Mouse (Mus musculus): Measurements from ENCODE around the gene Plk5.
A peak's percentile ranks its signal among the peaks of the same experiment; 100 is the strongest.

The Plk5 gene

DNA sequence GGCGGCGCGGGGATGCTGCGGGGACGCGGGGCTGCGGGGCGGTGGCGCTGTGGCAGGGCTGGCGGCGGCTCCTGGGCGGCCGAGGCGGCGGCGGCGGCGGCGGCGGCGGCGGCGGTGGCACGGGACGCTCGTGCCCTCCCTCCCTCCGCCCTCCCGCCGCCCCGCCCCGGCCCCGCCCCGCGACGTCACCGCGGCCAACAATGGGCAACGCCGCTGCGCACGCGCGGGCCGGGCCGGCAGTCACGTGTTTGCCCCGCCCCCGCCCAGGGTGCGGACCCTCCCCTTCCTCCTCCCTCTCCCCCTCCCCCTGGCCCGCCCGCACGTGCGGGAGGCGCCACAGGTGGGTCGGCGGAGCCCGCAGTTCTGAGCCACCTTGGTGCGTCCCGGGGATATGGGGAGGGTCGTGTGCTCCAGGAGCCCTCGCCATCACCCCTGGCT, 31.3 kb downstream of the Plk5 start, which contains the start of gene Mex3d:
Gene Mex3d (minus strand): TSS at position 138 of the 438 bp plus-strand sequence.
- DNase-seq (ENCODE audit: low spot score in 2 of 2) = peak; percentile 81 to 95

DNA sequence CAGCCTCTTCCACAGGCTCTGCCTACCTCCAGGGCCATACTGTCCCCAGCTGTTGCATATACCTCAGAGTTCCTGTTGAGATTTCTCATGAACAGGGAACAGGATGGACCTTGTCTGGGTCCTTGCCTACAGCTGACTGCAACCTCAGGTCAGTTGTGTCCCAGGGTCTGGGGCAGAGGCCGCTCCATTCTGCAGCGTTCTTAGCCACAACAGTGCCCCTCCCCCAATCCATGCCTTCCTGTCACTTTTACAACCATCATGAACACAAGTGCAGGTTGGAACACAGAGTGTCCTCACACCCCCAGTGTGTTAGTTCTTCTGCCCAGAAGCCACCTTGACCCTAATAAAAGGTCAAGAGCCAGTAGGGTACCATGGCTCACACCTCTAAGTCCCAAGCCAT, 32.5 kb downstream of the Plk5 start:
- no peak for DNase-seq (ENCODE audit: low spot score in 2 of 2)

DNA sequence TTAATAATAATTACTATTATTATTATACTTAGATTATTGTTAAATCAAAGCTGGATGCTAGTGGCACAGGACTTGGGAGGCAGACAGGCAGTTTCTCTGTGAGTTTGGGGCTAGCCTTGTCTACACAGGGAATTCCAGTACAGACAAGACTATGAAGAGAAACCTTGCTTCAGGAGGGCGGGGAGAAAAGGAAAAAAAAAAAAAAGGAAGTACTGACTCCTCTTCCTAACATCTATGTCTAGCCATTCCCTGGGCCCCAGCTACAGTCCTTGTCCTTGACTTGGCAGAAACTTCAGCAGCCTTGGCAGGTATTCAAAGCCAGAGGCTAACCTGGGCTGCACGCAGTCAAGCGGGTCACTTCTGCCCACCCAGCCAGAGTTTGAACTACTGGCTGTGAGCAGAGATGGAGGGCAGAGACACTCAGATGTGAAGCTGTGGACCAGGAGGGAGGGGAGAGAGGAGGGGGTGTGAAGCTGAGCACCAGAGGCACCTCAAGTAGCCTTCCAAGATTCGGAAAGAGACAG, 33.0 kb downstream of the Plk5 start:
- DNase-seq (ENCODE audit: low spot score in 2 of 2) = no peak

DNA sequence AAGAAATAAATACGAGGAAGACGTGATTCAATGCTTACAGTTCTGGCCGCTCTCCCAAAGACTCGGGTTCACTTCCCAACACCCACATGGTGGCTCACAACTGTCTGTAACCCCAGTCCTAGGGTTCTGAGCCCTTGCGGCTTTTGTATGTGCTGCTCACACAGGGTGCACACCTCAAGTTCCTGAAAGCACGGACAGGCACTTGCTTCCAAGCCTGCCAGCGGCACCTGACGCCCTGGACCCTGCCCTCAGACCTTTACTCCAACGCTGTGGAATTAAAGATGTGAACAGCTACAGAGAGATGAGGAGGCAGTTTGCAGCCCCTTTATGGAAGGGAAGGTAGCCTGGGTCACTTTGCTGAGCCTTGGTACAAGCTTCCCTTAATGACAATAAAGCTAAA, 34.4 kb downstream of the Plk5 start:
- DNase-seq (ENCODE audit: low spot score in 2 of 2) = no peak

DNA sequence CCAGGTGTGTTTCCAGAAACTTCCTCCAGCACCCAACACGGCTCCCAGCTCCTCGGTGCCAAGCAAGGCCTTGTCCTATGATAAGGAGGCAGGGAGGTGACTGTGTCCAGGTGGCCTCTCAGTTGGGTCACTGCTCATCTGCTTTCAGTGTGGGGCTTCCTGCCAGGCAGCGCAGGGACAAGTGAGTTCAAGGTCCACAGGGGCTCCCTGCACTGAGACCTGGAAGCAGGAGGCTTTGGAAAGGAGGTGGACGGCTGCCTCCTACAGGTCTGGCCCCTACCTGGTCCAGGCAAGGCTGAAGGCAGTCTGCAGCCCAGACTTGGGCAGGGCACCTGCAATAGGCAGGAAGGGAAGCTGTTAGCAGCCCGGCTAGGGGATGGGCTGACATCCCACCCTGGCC, 36.4 kb downstream of the Plk5 start:
- no peak for DNase-seq (ENCODE audit: low spot score in 2 of 2)

DNA sequence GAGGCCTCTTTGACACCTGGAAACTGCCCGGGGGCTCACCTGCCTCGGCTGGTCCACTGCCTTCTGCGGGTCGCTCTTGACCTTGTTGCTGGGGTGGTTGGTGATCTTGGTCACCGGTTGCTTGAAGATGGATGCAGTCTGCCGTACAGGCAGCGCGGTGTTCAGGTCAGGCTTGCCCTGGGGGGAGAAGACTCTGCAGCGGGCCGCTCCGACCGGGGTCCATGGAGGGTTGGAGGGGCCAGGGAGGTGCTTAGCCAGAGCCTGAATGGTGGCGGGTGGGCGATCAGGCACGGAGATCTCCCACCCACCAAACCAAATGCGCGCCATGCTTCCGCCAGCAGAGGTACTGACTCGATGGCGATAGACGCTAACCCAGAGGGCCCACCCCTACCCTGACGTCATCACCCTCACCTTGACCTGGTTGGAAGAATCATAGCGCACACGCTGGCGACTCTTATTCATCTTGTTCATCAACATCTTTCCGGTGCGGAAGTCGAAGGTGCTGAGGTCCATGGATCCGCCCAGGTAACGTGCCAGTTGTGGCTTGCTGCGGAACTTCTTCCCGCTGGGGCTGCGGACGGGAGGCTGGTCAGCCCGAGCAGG, 38.9 kb downstream of the Plk5 start:
- DNase-seq (ENCODE audit: low spot score in 2 of 2) = no peak

DNA sequence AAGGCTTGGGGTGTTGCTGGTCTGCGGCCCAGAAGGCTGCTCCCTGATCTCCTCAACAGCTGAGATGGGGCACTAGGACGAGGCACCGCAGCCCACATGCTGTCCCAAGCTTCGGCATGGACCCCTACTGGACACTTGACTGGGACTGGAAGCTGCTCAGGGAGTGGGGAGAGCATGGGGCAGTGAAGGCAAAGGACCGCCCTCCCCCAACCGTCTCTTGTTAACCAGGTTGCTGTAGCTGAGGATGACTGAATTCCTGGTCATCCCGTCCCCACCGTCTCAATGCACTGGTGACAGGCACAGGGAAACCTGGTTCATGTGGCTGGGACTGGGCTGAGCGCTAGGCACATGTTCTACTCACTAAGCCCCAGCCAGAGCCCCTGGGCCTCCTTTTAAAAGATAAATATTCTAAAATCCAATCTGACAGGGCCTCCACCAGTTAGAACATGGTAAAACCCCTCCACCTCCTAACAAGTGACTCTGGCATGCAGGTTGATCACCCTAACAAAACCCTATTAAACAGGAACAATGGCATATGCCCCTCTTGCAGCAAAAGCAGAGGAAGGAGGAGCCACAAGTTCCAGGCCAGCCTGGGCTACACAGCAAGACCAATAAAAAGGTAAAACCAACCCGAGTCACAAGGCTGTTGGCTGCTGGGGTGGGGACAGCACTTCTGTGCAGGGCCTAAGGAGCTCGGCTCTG, 40.7 kb downstream of the Plk5 start:
- DNase-seq (ENCODE audit: low spot score in 2 of 2) = no peak

DNA sequence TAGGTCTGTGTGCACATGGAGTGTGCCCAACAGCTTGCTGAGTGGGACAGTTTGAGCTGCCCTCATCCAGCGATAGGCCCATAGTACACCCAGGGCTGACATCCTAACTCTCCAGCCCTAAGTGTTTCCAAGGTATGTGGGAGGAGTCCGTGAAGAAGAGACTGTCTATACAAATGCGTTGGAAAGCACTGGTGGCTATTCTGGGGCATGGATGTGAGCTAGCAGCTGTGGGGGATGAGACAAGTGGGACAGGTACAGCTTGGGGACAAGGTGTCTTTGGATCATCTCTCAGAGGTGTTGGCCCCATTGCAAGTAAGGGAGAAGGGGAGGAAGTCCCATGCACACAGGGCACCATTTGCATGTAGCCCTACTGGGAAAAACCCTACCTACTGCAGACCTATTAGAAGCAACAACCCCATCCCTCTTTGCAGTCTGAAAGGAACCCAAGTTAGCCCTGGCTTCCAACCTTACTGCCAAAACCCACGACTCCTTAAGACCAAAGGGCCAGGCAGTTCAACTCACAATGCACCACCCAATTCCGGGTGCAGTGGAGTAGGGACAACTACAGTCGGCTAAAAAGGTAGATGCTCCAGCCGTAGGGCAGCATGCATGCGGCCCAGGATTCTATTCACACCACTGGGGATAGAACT, 41.4 kb downstream of the Plk5 start:
- DNase-seq (ENCODE audit: low spot score in 2 of 2) = no peak

DNA sequence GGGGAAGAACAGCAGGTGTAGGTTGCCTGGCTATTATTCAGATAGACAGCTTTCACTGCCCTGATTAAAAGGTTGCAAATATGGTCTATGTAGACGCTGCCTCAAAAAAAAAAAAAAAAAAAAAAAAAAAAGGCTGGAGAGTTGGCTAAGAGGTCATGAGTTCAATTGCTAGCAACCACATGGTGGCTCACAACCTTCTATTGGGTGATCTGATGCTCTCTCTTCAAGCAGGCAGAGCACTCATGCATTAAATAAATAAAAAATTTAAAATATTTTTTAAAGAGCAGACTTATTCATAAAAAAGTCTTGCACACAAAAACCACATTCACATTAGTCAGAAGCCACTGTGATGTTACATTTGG, 41.9 kb downstream of the Plk5 start:
- no peak for DNase-seq (ENCODE audit: low spot score in 2 of 2)

DNA sequence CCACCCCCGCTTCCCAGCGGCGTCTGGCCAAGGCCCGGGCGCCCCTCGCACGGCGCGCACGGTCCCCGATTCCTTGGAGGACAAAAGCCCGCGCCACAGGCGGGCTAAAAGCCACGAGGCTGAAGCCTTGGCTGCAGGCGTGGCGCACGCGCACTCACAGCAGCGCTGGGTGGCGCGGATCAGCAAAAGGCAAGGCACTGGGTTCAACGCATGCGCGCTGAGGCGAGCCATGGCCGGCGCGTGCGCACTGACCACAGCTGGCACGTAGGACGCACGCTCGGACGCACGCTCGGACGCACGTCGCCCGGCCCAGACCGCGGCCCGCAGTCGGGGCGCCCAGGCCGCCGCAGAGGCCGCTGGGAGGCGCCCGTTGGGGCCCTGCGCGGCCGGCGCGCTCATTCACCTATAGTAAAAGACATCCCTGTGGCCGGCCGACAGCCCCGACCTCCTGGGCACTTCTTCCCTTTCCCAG, 42.5 kb downstream of the Plk5 start:
- peak; percentile 93 to 96 for DNase-seq (ENCODE audit: low spot score in 2 of 2)

DNA sequence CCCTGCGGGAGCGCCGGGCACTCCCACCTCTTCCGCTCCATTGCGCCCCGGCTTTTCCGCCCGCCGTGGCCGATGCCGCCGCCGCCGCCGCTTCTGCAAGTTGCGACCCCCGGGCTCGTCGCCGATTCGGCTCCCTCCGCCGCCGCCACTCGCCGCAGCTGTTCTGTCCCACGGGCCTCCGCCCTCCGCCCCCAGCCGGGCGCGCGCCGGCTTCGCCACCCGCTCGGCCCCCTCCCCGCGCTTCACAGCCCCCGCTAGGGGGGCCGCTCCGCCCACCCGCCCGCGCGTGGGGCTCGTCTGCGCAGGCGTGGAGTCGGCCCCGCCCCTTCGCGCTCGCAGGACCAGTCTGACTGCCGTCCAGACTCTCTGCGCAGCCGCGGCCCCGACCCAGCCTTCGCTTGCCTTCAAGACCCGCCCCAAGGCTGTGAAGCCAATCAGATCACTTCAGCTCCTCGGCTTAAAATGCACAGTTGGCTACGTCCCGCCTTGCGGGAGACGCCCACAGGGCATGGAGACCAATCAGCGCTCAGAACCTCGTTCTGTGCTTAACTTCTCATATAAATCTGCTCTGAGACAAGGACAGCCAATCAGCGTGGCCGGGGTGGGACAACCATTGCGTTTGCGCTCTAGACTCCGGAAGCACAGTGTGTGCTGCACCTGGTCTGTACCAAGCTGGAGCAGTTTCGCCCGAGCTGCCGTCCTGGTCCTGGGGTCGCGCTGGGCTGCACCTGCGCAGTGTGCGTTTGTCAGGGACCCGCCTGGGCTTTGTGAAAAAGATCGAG, 43.1 kb downstream of the Plk5 start, which contains the start of gene Mbd3:
Gene Mbd3 (minus strand): TSS at position 360 of the 782 bp plus-strand sequence.
- DNase-seq (ENCODE audit: low spot score in 2 of 2) = peak; percentile 99 to 100

DNA sequence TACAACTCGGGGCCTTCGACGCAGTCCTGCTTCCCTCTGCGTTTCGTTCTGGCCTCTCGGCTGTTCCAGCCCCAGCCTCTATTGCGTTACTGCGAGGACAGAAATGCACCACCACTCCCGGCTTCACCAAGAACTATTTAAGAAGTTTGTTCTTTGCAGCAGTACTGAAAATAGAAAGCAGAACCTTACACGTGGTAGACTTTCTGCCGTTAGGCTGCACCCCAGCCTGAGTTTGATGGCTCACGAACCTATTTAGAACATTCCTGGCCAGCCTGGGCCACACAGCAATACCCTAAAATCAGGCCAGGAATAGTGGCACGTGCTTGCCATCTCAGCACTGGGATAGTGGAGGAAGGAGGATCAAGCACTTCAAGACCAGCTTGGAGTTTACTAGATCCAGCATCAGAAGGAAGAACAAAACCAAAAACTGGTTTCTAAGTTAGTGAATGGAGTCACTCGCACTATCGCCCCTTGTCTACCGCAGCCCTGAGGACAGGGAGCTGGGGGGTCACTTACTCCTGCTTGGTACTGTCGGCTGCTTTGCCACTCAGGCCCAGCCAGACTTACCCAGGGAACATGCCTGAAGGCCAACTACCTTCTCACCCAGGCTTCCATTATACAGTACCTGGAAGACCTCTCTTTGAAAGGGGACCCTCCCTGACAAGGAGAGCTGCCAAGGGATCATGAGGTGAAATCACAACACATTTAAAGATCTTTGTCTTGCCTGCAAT, 43.9 kb downstream of the Plk5 start:
- no peak for DNase-seq (ENCODE audit: low spot score in 2 of 2)

DNA sequence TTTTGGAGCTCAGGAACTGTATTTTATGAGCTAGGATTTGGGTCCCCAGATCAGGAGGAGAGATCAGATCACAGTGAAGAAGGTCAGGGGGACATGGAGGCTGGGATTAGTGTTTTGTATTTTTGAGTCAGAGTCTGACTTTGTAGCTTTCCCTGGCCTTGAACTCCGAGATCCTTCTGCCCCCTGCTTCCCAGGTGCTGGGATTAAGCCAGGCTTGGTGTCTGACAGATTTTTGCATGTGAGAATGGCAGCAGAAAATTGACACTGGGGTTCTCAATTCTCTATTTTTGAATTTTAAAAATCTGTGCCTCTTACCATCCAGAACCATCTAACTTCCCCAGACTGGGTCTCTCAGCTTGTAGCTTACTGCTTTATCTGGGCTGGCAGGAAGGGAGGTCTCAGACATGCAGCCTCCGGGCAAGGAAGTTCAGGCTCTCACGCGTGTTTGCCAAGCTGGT, 44.5 kb downstream of the Plk5 start:
- no peak for DNase-seq (ENCODE audit: low spot score in 2 of 2)

DNA sequence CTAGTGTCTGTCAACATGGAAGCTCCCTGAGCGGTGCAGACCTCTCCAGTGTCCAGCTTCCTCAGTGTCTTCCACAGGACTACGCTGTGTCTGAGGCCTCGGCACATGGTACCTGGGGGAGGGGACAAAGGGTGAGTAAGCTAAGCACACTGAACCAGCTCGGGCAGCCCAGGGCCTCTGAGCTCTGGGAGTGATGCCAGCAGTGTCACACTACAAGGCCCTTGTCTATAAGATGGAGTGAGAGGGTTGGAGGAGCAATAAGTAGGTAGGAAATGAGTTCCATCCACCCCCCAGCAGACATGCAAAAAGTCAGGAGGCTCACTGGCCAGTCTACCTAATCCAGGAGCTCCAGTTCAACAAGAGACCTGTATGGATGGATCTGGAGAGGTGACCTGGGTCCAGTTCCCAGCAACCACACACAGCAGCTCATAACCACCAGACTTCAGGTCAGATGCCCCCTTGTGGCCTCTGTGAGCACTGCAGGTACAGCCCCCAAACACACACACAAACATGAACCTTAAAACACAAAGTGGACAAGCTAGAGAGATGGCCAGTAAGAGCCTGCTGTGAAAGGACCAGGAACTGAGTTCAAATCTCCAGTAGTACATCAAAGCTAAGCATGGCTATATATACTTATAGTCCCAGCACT, 46.9 kb downstream of the Plk5 start:
- DNase-seq (ENCODE audit: low spot score in 2 of 2) = no peak

DNA sequence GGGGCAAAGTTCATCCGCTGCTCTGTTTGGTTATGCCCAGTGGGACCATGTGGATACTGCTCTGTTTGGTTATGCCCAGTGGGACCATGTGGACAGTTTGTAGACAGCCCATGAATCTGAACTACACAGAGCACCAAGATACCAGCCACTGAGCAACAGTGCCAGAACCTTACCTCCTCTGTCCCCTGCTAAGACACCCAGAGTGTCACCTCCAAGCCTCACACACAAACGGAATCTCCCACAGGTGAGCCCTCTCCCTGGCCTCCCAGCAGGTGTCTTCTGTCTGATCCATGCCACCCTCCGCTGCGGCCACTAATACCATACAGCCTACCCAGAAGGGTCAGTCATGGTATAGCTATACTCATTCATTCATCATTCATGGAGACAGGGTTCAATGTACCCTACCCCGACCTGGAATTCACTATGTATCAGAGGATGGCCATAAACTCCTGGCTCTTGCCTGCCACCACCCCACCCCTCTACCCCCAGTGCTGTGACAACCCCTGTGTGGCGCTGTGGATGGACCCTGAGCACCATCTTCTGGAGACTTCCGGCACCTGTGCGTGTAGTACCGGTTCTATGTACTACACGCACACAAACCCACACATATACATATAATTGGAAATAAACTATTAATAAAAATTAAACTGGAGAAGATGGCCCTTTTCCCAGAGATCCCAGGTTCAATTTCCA, 49.4 kb downstream of the Plk5 start:
- peak in 1 of 2 experiments; percentile 42 for DNase-seq (ENCODE audit: low spot score in 2 of 2)

DNA sequence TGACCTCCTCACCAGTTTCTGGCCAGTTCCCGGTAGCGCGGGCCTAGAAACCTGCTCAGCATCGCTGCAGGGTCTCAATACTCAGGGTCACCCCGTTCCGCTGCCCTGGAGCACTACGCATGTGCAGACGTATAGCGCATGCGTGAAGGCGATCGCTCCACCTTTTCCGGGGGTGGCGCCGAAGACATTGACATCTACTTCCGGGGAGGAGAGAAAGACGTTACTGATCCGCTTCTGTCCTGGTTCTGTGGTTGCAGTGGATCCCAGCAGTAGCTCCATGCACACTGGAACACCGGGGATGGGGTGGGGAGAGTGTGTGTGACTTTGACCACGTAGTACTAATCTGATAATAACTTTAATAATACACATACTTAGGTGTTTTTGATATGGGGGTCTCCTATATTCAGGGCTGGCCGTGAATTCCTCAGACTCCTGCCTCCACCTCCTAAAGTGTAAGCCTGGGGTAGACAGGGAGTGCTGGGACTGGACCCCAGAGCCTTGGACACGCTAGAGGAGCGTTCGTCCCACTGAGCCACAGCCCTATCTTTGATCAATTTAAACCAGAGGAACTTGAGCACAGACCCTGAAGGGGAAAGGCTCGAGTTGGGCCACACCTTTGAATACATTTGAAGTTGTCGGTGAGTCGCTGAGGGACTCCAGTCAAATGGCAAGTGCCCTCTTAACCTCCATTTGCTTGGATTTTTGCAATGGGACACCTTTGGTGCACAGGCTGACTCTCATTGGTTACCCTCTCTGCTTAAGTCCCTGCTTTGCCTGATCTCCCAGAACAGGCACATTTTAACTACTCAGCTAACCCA, 50.6 kb downstream of the Plk5 start, which contains the start of gene Uqcr11:
Gene Uqcr11 (minus strand): TSS at position 147 of the 818 bp plus-strand sequence.
- DNase-seq (ENCODE audit: low spot score in 2 of 2) = peak; percentile 87

DNA sequence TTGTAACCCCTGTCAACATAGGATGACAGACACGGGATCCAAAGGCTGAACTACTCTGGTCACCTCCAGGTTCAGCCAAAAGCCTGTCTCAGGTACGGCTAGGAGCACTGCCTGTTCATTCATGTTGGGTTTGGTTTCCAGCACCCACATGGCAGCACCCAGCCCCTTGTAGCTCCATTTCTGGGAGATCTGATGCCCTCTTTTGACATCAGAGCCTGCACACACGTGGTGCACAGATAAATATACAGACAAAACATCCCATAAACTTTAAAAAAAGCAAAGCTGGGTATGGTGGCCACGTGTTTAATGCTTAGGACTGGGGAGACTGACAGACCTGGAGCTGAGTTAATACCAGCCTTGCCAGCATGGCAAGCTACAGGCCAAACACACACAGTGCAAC, 51.7 kb downstream of the Plk5 start:
- no peak for DNase-seq (ENCODE audit: low spot score in 2 of 2)

DNA sequence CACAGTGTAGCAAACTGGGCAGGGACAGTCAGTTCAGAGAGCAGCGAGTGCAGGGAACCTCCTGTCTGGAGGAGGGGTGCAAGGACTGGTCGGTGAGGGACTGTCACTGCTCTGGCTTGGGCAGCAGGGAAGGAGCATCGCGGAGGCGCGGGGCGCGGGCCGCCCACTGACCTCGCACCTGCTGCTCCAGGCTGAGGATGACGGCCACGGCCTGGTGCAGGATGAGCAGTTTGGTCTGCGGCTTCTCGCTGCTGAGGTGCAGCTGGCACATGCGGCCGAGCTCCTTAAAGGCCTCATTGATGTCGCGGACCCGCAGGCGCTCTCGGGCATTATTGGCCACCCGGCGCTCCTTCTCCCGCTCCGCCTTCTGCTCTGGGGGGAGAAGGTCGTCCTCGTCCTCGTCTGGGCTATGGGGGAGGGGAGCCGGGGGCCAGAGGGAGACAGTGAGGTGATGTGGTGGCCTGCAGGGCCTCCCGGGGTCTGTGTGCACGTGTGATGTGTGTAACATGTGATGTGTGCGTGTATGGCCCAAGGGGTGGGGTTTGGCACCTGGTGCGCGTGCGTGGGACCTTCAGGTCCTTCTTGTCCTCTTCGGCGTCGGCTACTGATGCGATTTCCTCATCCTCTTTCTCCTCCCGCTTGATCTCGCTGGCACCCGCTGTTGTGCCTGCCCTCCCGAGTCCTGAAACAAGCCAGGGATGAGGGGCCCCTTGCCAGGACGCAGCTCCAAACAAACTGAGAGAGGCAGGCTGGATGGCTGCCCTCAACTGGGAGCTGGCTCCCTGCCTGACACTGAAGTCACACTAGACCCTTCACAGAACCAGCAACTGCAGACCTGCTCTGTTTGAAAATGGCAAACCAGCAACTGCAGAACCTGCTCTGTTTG, 56.6 kb downstream of the Plk5 start:
- no peak for DNase-seq (ENCODE audit: low spot score in 2 of 2)

Measured in thymus, postnatal 10 days (tissue).